Mouse (Mus musculus): ENCODE data around the gene Slit3. TPM values are rescaled to one million over a fixed set of nuclear protein-coding genes. Genes with fewer than 3 reads are reported as not detected.

The Slit3 gene
- total and polyA plus RNA-seq, 3 experiments: 0.76 TPM; not detected in 2

GRCm38 (mm10) chr11:35355811-35356210, 234.8 kb downstream of the Slit3 start:
- Histone ChIP-seq H3K27me3 (ENCODE audit: insufficient read depth, low read length) (no peaks in the 10 kb centered on the region), H3K36me3 (replicated peaks) (no peaks in the 10 kb centered on the region), H3K4me1 (ENCODE audit: insufficient read depth, low read depth, low read length) (no peaks in the 10 kb centered on the region), H3K4me3 (ENCODE audit: low read depth, low read length) (no peak overlapping the region), H3K9me3 (replicated peaks) (peaks cover 60% of the 10 kb centered on the region)
- DNase-seq (ENCODE audit: low spot score) (no peak), ATAC-seq (ENCODE audit: extremely low read depth, insufficient number of reproducible peaks, low FRiP score, poor library complexity, severe bottlenecking) (no peak)
- TF ChIP-seq POLR2AphosphoS5 (IDR thresholded peaks at IDR 0.05; ENCODE audit: insufficient replicate concordance, low read depth, low read length): no peak
- TF ChIP-seq CTCF (IDR thresholded peaks at IDR 0.05; ENCODE audit: low read depth, low read length): no peak
- TF ChIP-seq GATA2 (IDR thresholded peaks at IDR 0.05; ENCODE audit: borderline replicate concordance, low read depth, low read length): no peak
- no peak for TF ChIP-seq GATA1 (IDR thresholded peaks at IDR 0.05; ENCODE audit: borderline replicate concordance, low read length)
- TF ChIP-seq TAL1 (conservative IDR thresholded peaks at IDR 0.05; ENCODE audit: low read depth, low read length): no peak

- Histone ChIP-seq H3K4me1 (ENCODE audit: insufficient read depth, low read depth, low read length) (no peaks in the 10 kb centered on the region), H3K4me3 (ENCODE audit: low read depth, low read length) (no peak overlapping the region), H3K36me3 (replicated peaks) (no peaks in the 10 kb centered on the region), H3K27me3 (ENCODE audit: insufficient read depth, low read length) (no peaks in the 10 kb centered on the region), H3K9me3 (replicated peaks) (peaks cover 45% of the 10 kb centered on the region)
- no peak for DNase-seq (ENCODE audit: low spot score)
- no peak for ATAC-seq (ENCODE audit: extremely low read depth, insufficient number of reproducible peaks, low FRiP score, poor library complexity, severe bottlenecking)
- TF ChIP-seq GATA2 (IDR thresholded peaks at IDR 0.05; ENCODE audit: borderline replicate concordance, low read depth, low read length) (no peak), GATA1 (IDR thresholded peaks at IDR 0.05; ENCODE audit: borderline replicate concordance, low read length) (no peak), TAL1 (conservative IDR thresholded peaks at IDR 0.05; ENCODE audit: low read depth, low read length) (no peak), POLR2AphosphoS5 (IDR thresholded peaks at IDR 0.05; ENCODE audit: insufficient replicate concordance, low read depth, low read length) (no peak), CTCF (IDR thresholded peaks at IDR 0.05; ENCODE audit: low read depth, low read length) (no peak)
These were observed 240.0 kb downstream of the Slit3 start for GRCm38 (mm10) chr11:35361071-35361470.

GRCm38 (mm10) chr11:35362975-35363374, 242.0 kb downstream of the Slit3 start:
- TF ChIP-seq POLR2AphosphoS5 (IDR thresholded peaks at IDR 0.05; ENCODE audit: insufficient replicate concordance, low read depth, low read length) (no peak), GATA1 (IDR thresholded peaks at IDR 0.05; ENCODE audit: borderline replicate concordance, low read length) (no peak), TAL1 (conservative IDR thresholded peaks at IDR 0.05; ENCODE audit: low read depth, low read length) (no peak), GATA2 (IDR thresholded peaks at IDR 0.05; ENCODE audit: borderline replicate concordance, low read depth, low read length) (no peak), CTCF (IDR thresholded peaks at IDR 0.05; ENCODE audit: low read depth, low read length) (no peak)
- ATAC-seq (ENCODE audit: extremely low read depth, insufficient number of reproducible peaks, low FRiP score, poor library complexity, severe bottlenecking): no peak
- Histone ChIP-seq H3K4me1 (ENCODE audit: insufficient read depth, low read depth, low read length) (no peaks in the 10 kb centered on the region), H3K36me3 (replicated peaks) (no peaks in the 10 kb centered on the region), H3K4me3 (ENCODE audit: low read depth, low read length) (no peak overlapping the region), H3K27me3 (ENCODE audit: insufficient read depth, low read length) (no peaks in the 10 kb centered on the region), H3K9me3 (replicated peaks) (peaks cover 48% of the 10 kb centered on the region)
- no peak for DNase-seq (ENCODE audit: low spot score)

- ATAC-seq (ENCODE audit: extremely low read depth, insufficient number of reproducible peaks, low FRiP score, poor library complexity, severe bottlenecking) (no peak), DNase-seq (ENCODE audit: low spot score) (no peak)
- Histone ChIP-seq H3K4me1 (ENCODE audit: insufficient read depth, low read depth, low read length) (no peaks in the 10 kb centered on the region), H3K27me3 (ENCODE audit: insufficient read depth, low read length) (no peaks in the 10 kb centered on the region), H3K9me3 (replicated peaks) (peaks cover 51% of the 10 kb centered on the region), H3K4me3 (ENCODE audit: low read depth, low read length) (no peak overlapping the region), H3K36me3 (replicated peaks) (no peaks in the 10 kb centered on the region)
- no peak for TF ChIP-seq TAL1 (conservative IDR thresholded peaks at IDR 0.05; ENCODE audit: low read depth, low read length)
- TF ChIP-seq GATA2 (IDR thresholded peaks at IDR 0.05; ENCODE audit: borderline replicate concordance, low read depth, low read length): no peak
- TF ChIP-seq GATA1 (IDR thresholded peaks at IDR 0.05; ENCODE audit: borderline replicate concordance, low read length): no peak
- no peak for TF ChIP-seq POLR2AphosphoS5 (IDR thresholded peaks at IDR 0.05; ENCODE audit: insufficient replicate concordance, low read depth, low read length)
- TF ChIP-seq CTCF (IDR thresholded peaks at IDR 0.05; ENCODE audit: low read depth, low read length): no peak
These were observed 243.4 kb downstream of the Slit3 start for GRCm38 (mm10) chr11:35364469-35364868.

- Histone ChIP-seq H3K9me3 (replicated peaks) (peaks cover 53% of the 10 kb centered on the region), H3K27me3 (ENCODE audit: insufficient read depth, low read length) (no peaks in the 10 kb centered on the region), H3K4me3 (ENCODE audit: low read depth, low read length) (no peak overlapping the region), H3K36me3 (replicated peaks) (no peaks in the 10 kb centered on the region), H3K4me1 (ENCODE audit: insufficient read depth, low read depth, low read length) (no peaks in the 10 kb centered on the region)
- DNase-seq (ENCODE audit: low spot score) (no peak), ATAC-seq (ENCODE audit: extremely low read depth, insufficient number of reproducible peaks, low FRiP score, poor library complexity, severe bottlenecking) (no peak)
- TF ChIP-seq GATA1 (IDR thresholded peaks at IDR 0.05; ENCODE audit: borderline replicate concordance, low read length) (no peak), POLR2AphosphoS5 (IDR thresholded peaks at IDR 0.05; ENCODE audit: insufficient replicate concordance, low read depth, low read length) (no peak), TAL1 (conservative IDR thresholded peaks at IDR 0.05; ENCODE audit: low read depth, low read length) (no peak), GATA2 (IDR thresholded peaks at IDR 0.05; ENCODE audit: borderline replicate concordance, low read depth, low read length) (no peak), CTCF (IDR thresholded peaks at IDR 0.05; ENCODE audit: low read depth, low read length) (no peak)
These were observed 244.5 kb downstream of the Slit3 start for GRCm38 (mm10) chr11:35365510-35365931.

GRCm38 (mm10) chr11:35366611-35367010, 245.6 kb downstream of the Slit3 start:
- TF ChIP-seq CTCF (IDR thresholded peaks at IDR 0.05; ENCODE audit: low read depth, low read length) (no peak), TAL1 (conservative IDR thresholded peaks at IDR 0.05; ENCODE audit: low read depth, low read length) (no peak), GATA1 (IDR thresholded peaks at IDR 0.05; ENCODE audit: borderline replicate concordance, low read length) (no peak)
- no peak for ATAC-seq (ENCODE audit: extremely low read depth, insufficient number of reproducible peaks, low FRiP score, poor library complexity, severe bottlenecking)
- no peak for DNase-seq (ENCODE audit: low spot score)
- Histone ChIP-seq H3K4me1 (ENCODE audit: insufficient read depth, low read depth, low read length) (no peaks in the 10 kb centered on the region), H3K9me3 (replicated peaks) (peaks cover 51% of the 10 kb centered on the region), H3K4me3 (ENCODE audit: low read depth, low read length) (no peak overlapping the region), H3K27me3 (ENCODE audit: insufficient read depth, low read length) (no peaks in the 10 kb centered on the region), H3K36me3 (replicated peaks) (no peaks in the 10 kb centered on the region)

All from G1E (cell line).